Mouse (Mus musculus): ENCODE data around the gene Prr5l.

DNA sequence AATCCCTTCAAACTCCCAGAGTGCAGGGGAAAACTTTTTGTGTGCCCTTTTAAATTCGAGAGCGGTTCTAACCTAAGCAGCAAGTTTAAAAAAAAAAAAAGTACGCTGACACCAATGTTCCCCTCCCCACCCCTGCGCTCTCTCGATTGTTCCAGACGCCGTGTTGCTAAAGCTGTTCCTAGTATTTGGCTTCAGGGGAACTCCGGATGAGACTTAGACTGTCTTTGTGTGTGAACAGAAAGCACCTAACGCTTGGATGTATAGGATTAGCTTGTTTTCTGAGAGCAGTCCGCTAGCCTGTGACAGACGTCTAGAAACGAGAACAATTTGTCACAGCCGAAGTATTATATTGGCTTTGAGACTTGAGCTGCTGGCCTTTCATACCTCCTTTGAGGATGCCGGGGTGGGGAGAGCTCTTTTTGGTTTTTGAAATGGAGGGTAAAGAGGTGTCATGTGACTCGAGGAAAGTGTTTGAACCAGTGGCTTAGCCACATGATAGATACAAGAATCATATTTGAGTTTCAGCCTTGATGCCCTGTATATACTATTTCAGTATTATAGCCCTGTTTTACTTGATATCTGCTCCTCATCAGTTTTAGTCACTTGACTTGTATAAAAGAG is 203.6 kb downstream of the Prr5l start:
- no peak for TF ChIP-seq EP300 (IDR thresholded peaks at IDR 0.05; ENCODE audit: insufficient read depth, low read depth, low read length)
- no peak for TF ChIP-seq CTCF (IDR thresholded peaks at IDR 0.05)

All from heart, adult 2 months (tissue).